ENCODE assay signal across 19 mouse cellular contexts in genomic region chr17:14990116-14990702, GRCm38 (mm10). TPM values are rescaled to one million over a fixed set of nuclear protein-coding genes. Genes with fewer than 3 reads are reported as not detected.
DNase-seq lines count a peak whose midpoint lies in the region; ATAC-seq and TF ChIP-seq lines count a peak whose summit lies in the region.
"Not testable (repeated sequence)": the region's sequence is repeated elsewhere in the genome, so short reads cannot be mapped to it uniquely, and the experiment has no call there.
"Had no signal": no experiment of that assay in that cellular context is flagged by ENCODE, and none has a peak within 500 bp of the region (broad histone marks: within the 10 kb centered on the region; RNA-seq: fewer than 3 reads in every experiment).

No protein-coding gene starts in this region.

- H3K27me3 ChIP-seq in ES-Bruce4 (ENCODE audit: control insufficient read depth, insufficient read depth, low read length, poor library complexity, severe bottlenecking): not testable (repeated sequence)

- ATAC-seq in common myeloid progenitor, adult 5-6 weeks (replicated peaks; ENCODE audit: low read depth, poor library complexity, severe bottlenecking): peak; percentile 53
- ATAC-seq in megakaryocyte, adult 5-6 weeks (ENCODE audit: poor library complexity, severe bottlenecking): peak; percentile 61

- not testable (repeated sequence) for H3K9me3 ChIP-seq in ES-Bruce4 (replicated peaks; ENCODE audit: control insufficient read depth, insufficient read depth, low read length, poor library complexity, severe bottlenecking)

- H3K27ac ChIP-seq in ES-Bruce4 (ENCODE audit: insufficient read depth, low read length): peak overlapping the region; percentile 83

- not testable (repeated sequence) for TF ChIP-seq CTCF in ES-Bruce4 (IDR thresholded peaks at IDR 0.05; ENCODE audit: low read depth, low read length)

- TF ChIP-seq EP300 in ES-Bruce4 (IDR thresholded peaks at IDR 0.05; ENCODE audit: insufficient read depth, low read depth, low read length): not testable (repeated sequence)

- DNase-seq in heart, adult 11 months: peak; percentile 90
- DNase-seq in kidney, postnatal 10 days: peak; percentile 2
- peak; percentile 2 to 7 for DNase-seq in layer of hippocampus, postnatal 36 days
- peak; percentile 2 to 7 for DNase-seq in right cerebral cortex, adult 2 months (ENCODE audit: low spot score in 2 of 2)

- H3K36me3 ChIP-seq in ES-Bruce4 (ENCODE audit: control insufficient read depth, insufficient read depth, low read length, poor library complexity, severe bottlenecking): not testable (repeated sequence)

- not testable (repeated sequence) for TF ChIP-seq POLR2A in ES-Bruce4 (IDR thresholded peaks at IDR 0.05; ENCODE audit: insufficient read depth, low read length)

- H3K4me3 ChIP-seq in ES-Bruce4 (ENCODE audit: low read depth, low read length): not testable (repeated sequence)

- not testable (repeated sequence) for H3K4me1 ChIP-seq in ES-Bruce4 (ENCODE audit: control insufficient read depth, insufficient read depth, low read length)

- peak overlapping the region; percentile 52; the same call in 1 of the 2 replicates for H3K9ac ChIP-seq in ES-Bruce4 (ENCODE audit: low read depth, poor library complexity, severe bottlenecking)

RNA-seq across cellular contexts. Expression of gene Gm3417, which starts 11.6 kb away (rescaled TPM):
- polyA plus RNA-seq in ES-Bruce4 (2011; ENCODE audit: insufficient read depth, insufficient read length, low read depth, missing spikeins): not detected in 2 replicates
- 2.6 TPM in 1 of 2 replicates, not detected in the other for total RNA-seq in common myeloid progenitor, adult 5-6 weeks (2017)
- under 1 TPM in 1 of 2 experiments, not detected in 1; 0.60 TPM for total RNA-seq in layer of hippocampus, postnatal 36 days (2021)
- total RNA-seq in megakaryocyte, adult 5-6 weeks (2015): 0.80 TPM in 1 of 2 replicates, not detected in the other
- not detected in 2 replicates for total RNA-seq in megakaryocyte, adult 5-6 weeks (2017)
- total RNA-seq: gastrocnemius, adult 18-20 months; left cerebral cortex, adult 18-20 months; left cerebral cortex, postnatal 14 days had no signal
- polyA plus RNA-seq: embryonic facial prominence, embryonic 13.5 days; frontal cortex, adult 2 months; heart, embryonic 12.5 days; heart, postnatal 0 days; hindbrain, embryonic 10.5 days; kidney, embryonic 14.5 days; lung, embryonic 14.5 days; midbrain, embryonic 15.5 days; stomach, embryonic 15.5 days had no signal

RNA-seq across cellular contexts. Expression of gene 9030025P20Rik, which starts 11.9 kb away (rescaled TPM):
- 10.8 and 13.0 TPM in 2 replicates for polyA plus RNA-seq in ES-Bruce4 (2011; ENCODE audit: insufficient read depth, insufficient read length, low read depth, missing spikeins)
- 8.2 and 9.0 TPM in 2 replicates for total RNA-seq in common myeloid progenitor, adult 5-6 weeks (2017)
- 1 to 10 TPM; 7.3 to 8.5 TPM for total RNA-seq in layer of hippocampus, postnatal 36 days (2021)
- total RNA-seq in megakaryocyte, adult 5-6 weeks (2015): 5.9 and 6.3 TPM in 2 replicates
- 8.2 and 9.6 TPM in 2 replicates for total RNA-seq in megakaryocyte, adult 5-6 weeks (2017)

RNA-seq across cellular contexts. Expression of gene Gm3435, which starts 19.8 kb away (rescaled TPM):
- 4.7 and 5.1 TPM in 2 replicates for polyA plus RNA-seq in ES-Bruce4 (2011; ENCODE audit: insufficient read depth, insufficient read length, low read depth, missing spikeins)
- total RNA-seq in common myeloid progenitor, adult 5-6 weeks (2017): 0.39 and 2.5 TPM in 2 replicates
- 1 to 10 TPM; 5.4 to 7.7 TPM for total RNA-seq in layer of hippocampus, postnatal 36 days (2021)
- total RNA-seq in megakaryocyte, adult 5-6 weeks (2015): 5.8 and 6.1 TPM in 2 replicates
- 4.1 and 4.2 TPM in 2 replicates for total RNA-seq in megakaryocyte, adult 5-6 weeks (2017)

RNA-seq across cellular contexts. Expression of gene Phf10, which starts 29.1 kb away (rescaled TPM):
- 104 and 107 TPM in 2 replicates for polyA plus RNA-seq in ES-Bruce4 (2011; ENCODE audit: insufficient read depth, insufficient read length, low read depth, missing spikeins)
- total RNA-seq in common myeloid progenitor, adult 5-6 weeks (2017): 105 and 124 TPM in 2 replicates
- total RNA-seq in layer of hippocampus, postnatal 36 days (2021): 10 to 100 TPM; 59.6 to 61.6 TPM
- total RNA-seq in megakaryocyte, adult 5-6 weeks (2015): 159 and 162 TPM in 2 replicates
- 52.1 and 54.2 TPM in 2 replicates for total RNA-seq in megakaryocyte, adult 5-6 weeks (2017)

RNA-seq across cellular contexts. Expression of gene 1600012H06Rik, which starts 47.2 kb away (rescaled TPM):
- 16.1 and 21.1 TPM in 2 replicates for polyA plus RNA-seq in ES-Bruce4 (2011; ENCODE audit: insufficient read depth, insufficient read length, low read depth, missing spikeins)
- 7.7 and 8.0 TPM in 2 replicates for total RNA-seq in common myeloid progenitor, adult 5-6 weeks (2017)
- total RNA-seq in layer of hippocampus, postnatal 36 days (2021): 10 to 100 TPM; 15.6 to 15.7 TPM
- total RNA-seq in megakaryocyte, adult 5-6 weeks (2015): 27.7 and 30.1 TPM in 2 replicates
- 19.7 and 22.4 TPM in 2 replicates for total RNA-seq in megakaryocyte, adult 5-6 weeks (2017)

Comparison
In these comparisons a context has a peak if more than half of its experiments do, and no peak if none do; other contexts are left out.
1. DNase-seq: peak in every context shown above with its lines; median percentile 90 in heart, adult 11 months; 4 in layer of hippocampus, postnatal 36 days; 4 in right cerebral cortex, adult 2 months; 2 in kidney, postnatal 10 days.